Mouse (Mus musculus): ENCODE results near the gene Carhsp1. TPM values are rescaled to one million over a fixed set of nuclear protein-coding genes. Genes with fewer than 3 reads are reported as not detected.
A peak's percentile ranks its signal among the peaks of the same experiment; 100 is the strongest.

Carhsp1 gene
- polyA plus RNA-seq, 1 experiment from 2014 or later: 85.0 TPM

GRCm38 (mm10) chr16:8691206-8691605 lies 19.3 kb upstream of the Carhsp1 start:
- no peaks in the 10 kb centered on the region for H3K27me3 ChIP-seq (ENCODE audit: control insufficient read depth, insufficient read depth, low read length)
- no peak for DNase-seq (ENCODE audit: low spot score, missing footprints)
- no peaks in the 10 kb centered on the region for H3K4me1 ChIP-seq (ENCODE audit: control insufficient read depth, insufficient read depth, low read length)
- H3K27ac ChIP-seq (ENCODE audit: low read depth, low read length): no peak overlapping the region
- WGBS: 94% methylated on average over 7 of the region's 7 CpGs
- ATAC-seq (ENCODE audit: low FRiP score): no peak
- no peak overlapping the region for H3K9ac ChIP-seq (ENCODE audit: low read length)
- H3K4me2 ChIP-seq: no peak overlapping the region
- H3K36me3 ChIP-seq (ENCODE audit: control insufficient read depth, insufficient read depth, low read length): peaks cover 41% of the 10 kb centered on the region
- no peak overlapping the region for H3K4me3 ChIP-seq (ENCODE audit: low read depth, low read length)
- no peaks in the 10 kb centered on the region for H3K9me3 ChIP-seq (ENCODE audit: control insufficient read depth, low read length)

DNA sequence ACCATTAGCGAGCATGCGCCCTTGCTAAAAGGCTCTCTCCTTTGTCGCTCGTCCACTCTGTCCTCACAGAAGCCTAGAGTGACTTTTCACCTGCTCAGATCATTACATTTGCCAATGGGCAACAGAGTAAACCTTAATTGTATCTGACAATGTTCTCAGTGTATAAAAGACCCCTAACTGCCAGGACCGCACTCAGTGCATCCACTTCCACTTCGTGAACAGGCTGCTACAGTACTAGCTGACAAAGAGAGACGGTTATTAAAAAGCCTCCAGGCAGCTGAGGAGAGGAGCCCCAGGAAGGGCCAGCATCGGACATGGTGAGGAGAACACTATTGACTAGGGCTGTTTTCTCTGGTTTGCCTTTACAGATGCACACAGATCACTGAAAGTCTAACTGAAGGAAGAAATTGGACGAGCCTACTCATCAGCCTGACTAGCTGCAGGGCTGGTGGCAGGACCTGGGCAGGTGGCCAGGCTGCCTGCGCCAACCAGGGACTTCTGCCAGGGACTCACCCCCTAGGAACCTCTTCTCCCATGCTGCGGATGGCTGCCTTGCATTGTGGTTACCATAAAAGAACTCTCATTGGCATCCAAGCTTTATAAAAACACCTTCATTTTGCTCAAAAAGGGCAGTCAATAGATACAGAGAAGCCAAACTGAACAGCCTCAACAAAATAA lies 18.2 kb upstream of the Carhsp1 start:
- peaks cover 35% of the 10 kb centered on the region for H3K36me3 ChIP-seq (ENCODE audit: control insufficient read depth, insufficient read depth, low read length)
- no peak overlapping the region for H3K4me2 ChIP-seq
- no peaks in the 10 kb centered on the region for H3K4me1 ChIP-seq (ENCODE audit: control insufficient read depth, insufficient read depth, low read length)
- no peak overlapping the region for H3K9ac ChIP-seq (ENCODE audit: low read length)
- H3K27ac ChIP-seq (ENCODE audit: low read depth, low read length): no peak overlapping the region
- DNase-seq (ENCODE audit: low spot score, missing footprints): no peak
- no peaks in the 10 kb centered on the region for H3K9me3 ChIP-seq (ENCODE audit: control insufficient read depth, low read length)
- no peak overlapping the region for H3K4me3 ChIP-seq (ENCODE audit: low read depth, low read length)
- H3K27me3 ChIP-seq (ENCODE audit: control insufficient read depth, insufficient read depth, low read length): no peaks in the 10 kb centered on the region
- WGBS: 93% methylated on average over 11 of the region's 11 CpGs
- ATAC-seq (ENCODE audit: low FRiP score): no peak

GRCm38 (mm10) chr16:8687559-8688112 lies 15.7 kb upstream of the Carhsp1 start:
- no peak overlapping the region for H3K4me2 ChIP-seq
- ATAC-seq (ENCODE audit: low FRiP score) (no peak), DNase-seq (ENCODE audit: low spot score, missing footprints) (no peak)
- no peak overlapping the region for H3K27ac ChIP-seq (ENCODE audit: low read depth, low read length)
- peaks cover 25% of the 10 kb centered on the region for H3K36me3 ChIP-seq (ENCODE audit: control insufficient read depth, insufficient read depth, low read length)
- no peaks in the 10 kb centered on the region for H3K4me1 ChIP-seq (ENCODE audit: control insufficient read depth, insufficient read depth, low read length)
- H3K4me3 ChIP-seq (ENCODE audit: low read depth, low read length): no peak overlapping the region
- no peak overlapping the region for H3K9ac ChIP-seq (ENCODE audit: low read length)
- H3K9me3 ChIP-seq (ENCODE audit: control insufficient read depth, low read length): no peaks in the 10 kb centered on the region
- no peaks in the 10 kb centered on the region for H3K27me3 ChIP-seq (ENCODE audit: control insufficient read depth, insufficient read depth, low read length)

DNA sequence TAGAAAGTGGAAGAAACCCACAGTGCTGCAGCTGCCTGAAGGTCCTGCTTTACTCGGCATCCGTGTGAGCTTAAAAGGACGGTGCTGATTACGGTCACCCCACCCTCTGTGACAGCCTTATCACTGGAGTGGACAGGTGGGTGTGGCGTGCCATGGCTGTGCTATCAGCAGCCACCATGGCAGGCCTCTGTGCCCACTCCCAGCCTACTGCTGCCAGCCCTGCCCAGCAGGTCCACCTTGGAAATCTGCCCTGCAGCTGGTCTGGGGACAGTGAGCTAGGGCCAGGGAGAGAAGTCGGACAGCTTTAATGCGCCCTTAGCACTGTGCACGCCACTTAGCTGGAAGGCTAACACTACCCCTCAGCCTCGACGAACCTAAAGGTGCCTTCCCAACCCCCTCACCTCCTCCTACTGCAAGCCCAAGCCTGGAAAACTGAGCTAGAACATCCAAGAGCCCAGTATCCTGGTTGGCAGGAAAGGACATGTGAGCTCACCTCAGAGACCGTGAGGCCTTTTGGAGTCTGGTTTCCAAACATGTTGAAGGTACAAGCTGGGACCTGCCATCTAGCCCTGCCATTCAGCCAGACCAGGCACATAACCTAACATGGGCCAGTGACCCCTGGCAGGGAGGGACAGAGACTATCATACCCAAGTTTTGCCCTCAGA lies 15.0 kb upstream of the Carhsp1 start:
- peak; percentile 36; the same call in 1 of the 2 replicates for ATAC-seq (ENCODE audit: low FRiP score)
- Histone ChIP-seq H3K27ac (ENCODE audit: low read depth, low read length) (no peak overlapping the region), H3K9ac (ENCODE audit: low read length) (no peak overlapping the region), H3K27me3 (ENCODE audit: control insufficient read depth, insufficient read depth, low read length) (no peaks in the 10 kb centered on the region), H3K4me3 (ENCODE audit: low read depth, low read length) (no peak overlapping the region), H3K4me1 (ENCODE audit: control insufficient read depth, insufficient read depth, low read length) (no peaks in the 10 kb centered on the region), H3K4me2 (no peak overlapping the region), H3K9me3 (ENCODE audit: control insufficient read depth, low read length) (no peaks in the 10 kb centered on the region), H3K36me3 (ENCODE audit: control insufficient read depth, insufficient read depth, low read length) (peaks cover 20% of the 10 kb centered on the region)
- no peak for DNase-seq (ENCODE audit: low spot score, missing footprints)
- WGBS: 88% methylated on average over 11 of the region's 11 CpGs

GRCm38 (mm10) chr16:8686121-8686870 lies 14.3 kb upstream of the Carhsp1 start:
- no peak overlapping the region for H3K4me3 ChIP-seq (ENCODE audit: low read depth, low read length)
- no peaks in the 10 kb centered on the region for H3K27me3 ChIP-seq (ENCODE audit: control insufficient read depth, insufficient read depth, low read length)
- H3K36me3 ChIP-seq (ENCODE audit: control insufficient read depth, insufficient read depth, low read length): peaks cover 15% of the 10 kb centered on the region
- H3K9me3 ChIP-seq (ENCODE audit: control insufficient read depth, low read length): no peaks in the 10 kb centered on the region
- peak; percentile 66 for ATAC-seq (ENCODE audit: low FRiP score)
- H3K4me1 ChIP-seq (ENCODE audit: control insufficient read depth, insufficient read depth, low read length): no peaks in the 10 kb centered on the region
- peak; percentile 97 for DNase-seq (ENCODE audit: low spot score, missing footprints)
- WGBS: 53% methylated on average over 7 of the region's 7 CpGs
- H3K9ac ChIP-seq (ENCODE audit: low read length): no peak overlapping the region
- H3K27ac ChIP-seq (ENCODE audit: low read depth, low read length): no peak overlapping the region
- no peak overlapping the region for H3K4me2 ChIP-seq

DNA sequence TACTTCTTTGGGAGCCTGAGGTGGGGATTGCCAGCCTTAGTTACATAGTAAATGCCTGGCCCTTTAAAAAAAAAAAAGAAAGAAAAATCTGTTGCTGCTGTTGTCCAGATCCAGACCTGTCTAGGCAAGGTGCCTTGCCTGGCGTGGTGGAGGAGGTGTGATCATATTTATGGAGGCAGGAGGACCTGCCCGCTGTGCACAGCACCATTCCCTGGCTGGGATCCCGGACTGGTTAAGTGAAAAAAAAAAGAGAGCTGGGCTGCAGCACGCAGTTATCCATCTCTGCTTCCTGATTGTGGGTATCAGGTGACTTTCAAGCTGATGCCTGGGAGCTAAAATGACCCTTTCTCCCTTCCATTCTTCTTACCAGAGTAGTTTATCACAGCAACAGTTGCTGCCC lies 13.1 kb upstream of the Carhsp1 start:
- H3K36me3 ChIP-seq (ENCODE audit: control insufficient read depth, insufficient read depth, low read length): peaks cover 4% of the 10 kb centered on the region; the same call in 1 of the 2 replicates
- no peak for DNase-seq (ENCODE audit: low spot score, missing footprints)

DNA sequence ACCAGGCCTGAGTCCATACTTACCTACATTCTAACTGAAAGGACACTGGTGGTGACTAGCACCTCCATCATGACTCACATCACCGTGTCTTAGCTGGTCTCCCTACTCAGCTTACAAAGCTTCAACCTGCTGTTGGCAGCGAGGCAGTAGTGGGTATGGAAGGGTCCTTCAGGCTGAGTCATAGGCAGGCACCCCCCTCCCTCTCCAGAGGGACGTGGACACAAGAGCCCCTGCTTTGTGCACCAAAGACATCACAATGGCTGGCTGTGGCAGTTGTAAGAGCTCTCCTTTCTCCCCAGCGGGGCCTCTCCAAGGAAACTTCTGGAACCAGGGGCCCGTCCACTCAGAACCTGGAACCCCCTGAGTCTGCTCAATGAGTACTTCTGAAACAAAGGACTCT lies 8.5 kb upstream of the Carhsp1 start, which contains the start of gene Gm5767:
TSS of gene Gm5767 (plus strand) at position 301 of the 400 bp plus-strand sequence.
- Histone ChIP-seq H3K4me2 (no peak within 1 kb of the TSS), H3K36me3 (ENCODE audit: control insufficient read depth, insufficient read depth, low read length) (no peaks in the 10 kb centered on the region), H3K9ac (ENCODE audit: low read length) (no peak within 1 kb of the TSS), H3K9me3 (ENCODE audit: control insufficient read depth, low read length) (no peaks in the 10 kb centered on the region), H3K27ac (ENCODE audit: low read depth, low read length) (no peak within 1 kb of the TSS), H3K4me1 (ENCODE audit: control insufficient read depth, insufficient read depth, low read length) (no peaks in the 10 kb centered on the region), H3K27me3 (ENCODE audit: control insufficient read depth, insufficient read depth, low read length) (no peaks in the 10 kb centered on the region), H3K4me3 (ENCODE audit: low read depth, low read length) (no peak within 1 kb of the TSS)
- no peak for DNase-seq (ENCODE audit: low spot score, missing footprints)
- ATAC-seq (ENCODE audit: low FRiP score): no peak
- WGBS: 78% methylated on average over 5 of the region's 5 CpGs

More for the DNA sequence above, 13.1 kb upstream of the Carhsp1 start:
- WGBS: 96% methylated on average over 4 of the region's 4 CpGs
- Histone ChIP-seq H3K9ac (ENCODE audit: low read length) (no peak overlapping the region), H3K9me3 (ENCODE audit: control insufficient read depth, low read length) (no peaks in the 10 kb centered on the region), H3K4me3 (ENCODE audit: low read depth, low read length) (no peak overlapping the region), H3K27me3 (ENCODE audit: control insufficient read depth, insufficient read depth, low read length) (no peaks in the 10 kb centered on the region), H3K27ac (ENCODE audit: low read depth, low read length) (no peak overlapping the region), H3K4me1 (ENCODE audit: control insufficient read depth, insufficient read depth, low read length) (no peaks in the 10 kb centered on the region), H3K4me2 (no peak overlapping the region)
- ATAC-seq (ENCODE audit: low FRiP score): no peak

- WGBS: 93% methylated on average over 3 of the region's 3 CpGs
- H3K9ac ChIP-seq (ENCODE audit: low read length): no peak overlapping the region
- DNase-seq (ENCODE audit: low spot score, missing footprints) (no peak), ATAC-seq (ENCODE audit: low FRiP score) (no peak)
- no peak overlapping the region for H3K4me3 ChIP-seq (ENCODE audit: low read depth, low read length)
- no peaks in the 10 kb centered on the region for H3K4me1 ChIP-seq (ENCODE audit: control insufficient read depth, insufficient read depth, low read length)
- no peaks in the 10 kb centered on the region for H3K27me3 ChIP-seq (ENCODE audit: control insufficient read depth, insufficient read depth, low read length)
- no peaks in the 10 kb centered on the region for H3K9me3 ChIP-seq (ENCODE audit: control insufficient read depth, low read length)
- no peak overlapping the region for H3K4me2 ChIP-seq
- no peaks in the 10 kb centered on the region for H3K36me3 ChIP-seq (ENCODE audit: control insufficient read depth, insufficient read depth, low read length)
- no peak overlapping the region for H3K27ac ChIP-seq (ENCODE audit: low read depth, low read length)
Measured at GRCm38 (mm10) chr16:8679780-8680179, 7.8 kb upstream of the Carhsp1 start.

- no peak for ATAC-seq (ENCODE audit: low FRiP score)
- Histone ChIP-seq H3K4me3 (ENCODE audit: low read depth, low read length) (no peak overlapping the region), H3K9me3 (ENCODE audit: control insufficient read depth, low read length) (no peaks in the 10 kb centered on the region), H3K27ac (ENCODE audit: low read depth, low read length) (no peak overlapping the region), H3K36me3 (ENCODE audit: control insufficient read depth, insufficient read depth, low read length) (no peaks in the 10 kb centered on the region), H3K4me2 (no peak overlapping the region), H3K9ac (ENCODE audit: low read length) (no peak overlapping the region), H3K4me1 (ENCODE audit: control insufficient read depth, insufficient read depth, low read length) (no peaks in the 10 kb centered on the region), H3K27me3 (ENCODE audit: control insufficient read depth, insufficient read depth, low read length) (peaks cover 4% of the 10 kb centered on the region; the same call in 1 of the 2 replicates)
- no peak for DNase-seq (ENCODE audit: low spot score, missing footprints)
- WGBS: 90% methylated on average over 4 of the region's 4 CpGs
Measured at GRCm38 (mm10) chr16:8678676-8679075, 6.7 kb upstream of the Carhsp1 start.
